Mouse (Mus musculus) heart, embryonic 10.5 days (tissue): ENCODE results near the gene Nhlrc2. TPM values are rescaled to one million over a fixed set of nuclear protein-coding genes. Genes with fewer than 3 reads are reported as not detected.
A peak's percentile ranks its signal among the peaks of the same experiment; 100 is the strongest.
"Not testable (repeated sequence)": the region's sequence is repeated elsewhere in the genome, so short reads cannot be mapped to it uniquely, and the experiment has no call there.

ENCODE experiments used
- DNase-seq: peaks from one replicate; pipeline ENCODE4 v3.0.0-alpha.2; 2017; ENCODE audit warnings: low spot score
- H3K27ac ChIP-seq: fragments of 300-500 bp; sonication (generic); 2 replicates; pipeline ENCODE4 v1.5.1; 2016; ENCODE audit warnings: mild to moderate bottlenecking
- H3K27me3 ChIP-seq: fragments of 300-500 bp; sonication (generic); 2 replicates; pipeline ENCODE4 v1.6.1; 2016; ENCODE audit warnings: mild to moderate bottlenecking; ENCODE audit not compliant: poor library complexity, insufficient read depth, severe bottlenecking
- H3K36me3 ChIP-seq: fragments of 300-500 bp; sonication (generic); 2 replicates; pipeline ENCODE4 v1.6.1; 2016; ENCODE audit warnings: mild to moderate bottlenecking, moderate library complexity
- H3K4me1 ChIP-seq: fragments of 300-500 bp; sonication (generic); 2 replicates; pipeline ENCODE4 v1.6.1; 2016; ENCODE audit warnings: mild to moderate bottlenecking
- H3K4me3 ChIP-seq: fragments of 300-500 bp; sonication (generic); 2 replicates; pipeline ENCODE4 v1.5.1; 2016; ENCODE audit warnings: mild to moderate bottlenecking, moderate library complexity
- H3K9me3 ChIP-seq: fragments of 300-500 bp; sonication (generic); 2 replicates; pipeline ENCODE4 v1.6.1; 2016; ENCODE audit warnings: mild to moderate bottlenecking, moderate library complexity
- WGBS: fragments of 180-500 bp; shearing (Covaris S2); methylation state at CpG from one replicate; pipeline ENCODE4 v1.1.7; 2016; 5-methylcytosine and 5-hydroxymethylcytosine counted together
- polyA plus RNA-seq: library from polyadenylated mRNA; unstranded; fragments of >200 nt; fragmentation: Nextera tagmentation; extraction: Ambion mirVana; gene quantifications from 2 replicates; pipeline ENCODE4 v1.2.1, GENCODE M21; 2016

The Nhlrc2 gene
- 13.9 and 16.8 TPM in 2 replicates for polyA plus RNA-seq

DNA sequence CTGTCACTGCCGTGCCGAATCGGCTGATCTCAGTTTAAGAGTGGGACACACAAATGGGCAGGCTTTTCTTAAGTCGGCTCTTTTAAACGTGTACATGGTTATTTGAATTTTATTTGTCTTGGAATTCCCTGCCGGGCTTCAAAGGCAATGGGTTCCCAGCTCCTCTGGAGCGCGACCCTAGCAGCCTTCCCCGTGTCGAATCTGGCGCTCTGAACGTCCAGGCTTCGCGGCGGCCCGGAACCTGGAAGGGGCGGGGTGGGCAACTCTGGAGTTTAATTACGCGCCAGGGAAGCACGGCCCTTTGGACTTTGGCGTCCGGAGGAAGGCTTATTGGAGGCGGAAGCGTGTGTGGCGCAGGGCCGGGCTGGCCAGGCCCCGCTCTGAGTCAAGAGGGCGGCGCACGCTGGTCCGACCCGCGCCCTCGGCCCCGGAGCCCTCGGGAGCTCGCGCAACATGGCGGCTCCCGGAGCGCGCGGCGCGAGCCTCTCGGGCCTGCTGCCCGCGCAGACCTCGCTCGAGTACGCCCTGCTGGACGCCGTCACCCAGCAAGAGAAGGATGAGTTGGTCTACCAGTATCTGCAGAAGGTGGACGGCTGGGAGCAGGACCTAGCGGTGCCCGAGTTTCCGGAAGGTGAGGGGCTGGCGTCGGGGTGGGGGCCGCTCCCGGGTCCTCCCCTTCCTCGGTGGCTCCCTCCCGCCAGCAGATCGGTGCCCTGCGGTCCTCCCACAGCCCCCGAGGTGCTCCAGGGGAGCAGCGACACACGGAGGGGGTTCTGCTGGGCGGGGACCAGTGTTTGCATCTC, at the start of gene Nhlrc2:
Gene Nhlrc2, plus strand, starts transcription at position 32 of the 803 bp plus-strand sequence.
- DNase-seq, result peak; percentile 93
- Histone ChIP-seq H3K4me1 (peaks cover 15% of the 10 kb centered on the region), H3K4me3 (peak within 1 kb of the TSS; percentile 83), H3K27me3 (no peaks in the 10 kb centered on the region), H3K36me3 (peaks cover 34% of the 10 kb centered on the region), H3K27ac (peak within 1 kb of the TSS; percentile 99), H3K9me3 (no peaks in the 10 kb centered on the region)
- WGBS, result under 1% methylated on average over 69 of the region's 69 CpGs

DNA sequence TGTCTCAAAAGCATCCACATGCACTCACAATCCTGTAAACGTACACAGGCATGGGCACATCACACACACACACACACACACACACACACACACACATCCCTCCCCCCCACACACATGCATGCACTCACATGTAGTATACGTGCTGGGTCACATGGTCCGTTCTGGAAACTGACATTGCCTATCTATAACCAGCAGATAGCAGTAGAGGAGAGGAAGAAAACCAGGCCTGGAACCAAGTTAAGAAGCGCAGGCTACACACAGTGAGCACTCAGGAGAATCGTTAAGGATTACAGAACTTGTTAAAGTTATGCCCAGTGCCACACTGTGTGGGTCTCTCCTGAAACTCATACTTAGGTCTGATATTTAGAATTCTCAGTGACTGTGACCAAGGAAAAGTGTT, 45.0 kb upstream of the Nhlrc2 start:
- WGBS, result no CpG with 5 or more reads among the region's 5 CpGs

DNA sequence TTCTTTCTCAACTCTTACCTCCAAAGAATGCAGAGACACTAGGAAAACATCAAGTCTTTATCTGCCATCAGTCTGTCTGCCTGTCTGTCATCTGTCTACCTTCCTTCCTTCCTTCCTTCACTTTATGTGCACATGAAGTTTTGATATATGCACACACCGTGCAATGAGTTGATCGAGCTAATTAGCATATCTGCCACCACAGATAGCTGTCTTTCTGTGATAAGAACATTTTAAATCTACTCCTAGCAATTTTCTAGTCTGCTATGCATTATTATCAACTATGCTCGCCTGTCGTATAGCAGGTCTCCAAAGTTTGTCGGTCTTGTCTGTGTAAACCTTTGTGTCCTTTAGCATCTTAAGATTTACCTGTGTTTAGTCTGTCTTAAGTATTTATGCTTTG, 44.5 kb upstream of the Nhlrc2 start:
- H3K4me3 ChIP-seq, H3K9me3 ChIP-seq, H3K36me3 ChIP-seq, H3K27me3 ChIP-seq, H3K4me1 ChIP-seq, DNase-seq, H3K27ac ChIP-seq: not testable (repeated sequence)
- WGBS, result no CpG with 5 or more reads among the region's 5 CpGs

More for the DNA sequence above, 45.0 kb upstream of the Nhlrc2 start:
- H3K27me3 ChIP-seq, H3K4me3 ChIP-seq, H3K27ac ChIP-seq, H3K9me3 ChIP-seq, H3K36me3 ChIP-seq, H3K4me1 ChIP-seq, DNase-seq: not testable (repeated sequence)

DNA sequence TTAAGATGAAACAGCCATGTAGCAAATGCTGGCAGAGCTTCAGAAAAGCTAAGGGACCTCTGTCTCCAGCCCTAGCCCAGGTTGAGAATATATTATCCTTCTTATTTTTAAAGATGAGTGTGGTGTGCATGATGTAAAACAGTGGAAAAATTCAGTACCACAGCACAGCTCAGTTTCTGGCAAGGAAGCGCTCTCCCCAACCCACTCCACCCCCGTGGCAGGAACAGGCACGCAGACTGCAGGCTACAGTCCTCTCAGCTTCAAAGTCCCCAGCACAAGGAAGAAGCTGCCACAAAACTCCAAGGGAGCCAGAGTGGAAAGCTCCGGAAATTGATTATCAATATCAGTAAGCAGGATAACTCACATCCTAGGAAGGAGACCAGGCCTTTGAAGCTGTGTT, 36.9 kb upstream of the Nhlrc2 start:
- no CpG with 5 or more reads among the region's 4 CpGs for WGBS

DNA sequence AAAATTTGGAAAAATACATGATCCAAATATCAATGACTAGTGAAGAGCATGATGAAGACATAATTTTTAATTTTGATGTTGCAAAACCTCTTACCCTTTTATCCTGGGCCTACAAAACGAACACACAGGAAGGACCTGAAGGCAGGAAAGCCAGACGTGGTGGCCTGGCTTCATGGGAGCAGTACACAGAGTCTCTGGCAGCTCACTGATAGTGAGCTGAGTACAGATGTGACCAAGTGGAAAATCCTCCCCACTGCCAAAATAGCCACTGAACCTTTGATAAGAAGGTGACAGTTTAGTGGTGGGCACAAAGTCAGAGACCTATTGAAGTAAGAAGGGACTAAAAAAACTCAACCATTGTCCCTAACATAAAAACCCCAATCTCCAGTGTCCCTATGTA, 34.5 kb upstream of the Nhlrc2 start:
- H3K27ac ChIP-seq, H3K36me3 ChIP-seq, H3K27me3 ChIP-seq, H3K4me3 ChIP-seq, H3K4me1 ChIP-seq, H3K9me3 ChIP-seq, DNase-seq: not testable (repeated sequence)
- WGBS, result no CpG with 5 or more reads among the region's 2 CpGs

More for the DNA sequence above, 36.9 kb upstream of the Nhlrc2 start:
- not testable (repeated sequence) for H3K4me1 ChIP-seq, DNase-seq, H3K4me3 ChIP-seq, H3K27me3 ChIP-seq, H3K36me3 ChIP-seq, H3K9me3 ChIP-seq, H3K27ac ChIP-seq

DNA sequence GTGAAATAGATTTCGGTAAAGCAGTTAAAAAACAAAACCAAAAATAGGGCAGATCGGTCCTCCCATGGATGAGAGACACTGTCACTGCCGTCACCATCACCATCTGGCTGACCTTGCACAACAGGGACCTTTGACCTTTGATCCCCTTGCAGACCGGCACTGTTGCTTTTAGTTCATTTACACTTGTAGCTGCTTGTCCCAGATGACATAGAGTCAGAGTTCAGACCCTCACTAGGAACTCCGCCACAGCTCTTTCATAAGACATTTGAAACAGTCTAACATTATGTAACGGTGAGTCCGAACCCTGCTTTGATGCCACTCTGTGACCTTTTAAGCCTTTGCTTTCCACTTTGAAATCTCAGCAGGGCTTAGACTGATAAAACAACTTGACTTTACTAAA, 28.7 kb upstream of the Nhlrc2 start:
- WGBS, result no CpG with 5 or more reads among the region's 7 CpGs
- not testable (repeated sequence) for H3K36me3 ChIP-seq, H3K4me3 ChIP-seq, H3K27me3 ChIP-seq, H3K4me1 ChIP-seq, DNase-seq, H3K27ac ChIP-seq, H3K9me3 ChIP-seq

DNA sequence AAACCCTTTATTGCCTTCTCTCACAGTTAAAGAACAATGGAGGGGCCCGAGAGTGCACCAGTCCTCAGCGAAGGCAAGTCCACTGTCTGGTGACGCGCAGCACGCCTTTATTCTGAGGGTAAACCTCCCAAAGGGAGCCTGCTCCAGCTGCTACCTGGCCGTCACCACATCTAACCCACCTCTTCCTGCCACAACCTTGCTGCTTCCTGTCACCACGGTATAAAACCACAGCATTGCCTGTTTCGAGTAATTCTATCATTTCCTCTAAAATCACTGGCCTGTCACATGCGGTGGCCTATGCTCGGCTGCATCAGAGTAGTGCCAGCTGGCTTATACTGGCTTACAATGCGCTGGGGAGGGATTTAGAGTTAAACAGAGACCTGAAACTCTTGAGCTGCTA, 17.5 kb upstream of the Nhlrc2 start:
- not testable (repeated sequence) for H3K27ac ChIP-seq, DNase-seq, H3K4me1 ChIP-seq, H3K4me3 ChIP-seq, H3K27me3 ChIP-seq, H3K9me3 ChIP-seq
- WGBS, result no CpG with 5 or more reads among the region's 11 CpGs
- H3K36me3 ChIP-seq, result peaks cover 23% of the 10 kb centered on the region; the same call in 1 of the 2 replicates

DNA sequence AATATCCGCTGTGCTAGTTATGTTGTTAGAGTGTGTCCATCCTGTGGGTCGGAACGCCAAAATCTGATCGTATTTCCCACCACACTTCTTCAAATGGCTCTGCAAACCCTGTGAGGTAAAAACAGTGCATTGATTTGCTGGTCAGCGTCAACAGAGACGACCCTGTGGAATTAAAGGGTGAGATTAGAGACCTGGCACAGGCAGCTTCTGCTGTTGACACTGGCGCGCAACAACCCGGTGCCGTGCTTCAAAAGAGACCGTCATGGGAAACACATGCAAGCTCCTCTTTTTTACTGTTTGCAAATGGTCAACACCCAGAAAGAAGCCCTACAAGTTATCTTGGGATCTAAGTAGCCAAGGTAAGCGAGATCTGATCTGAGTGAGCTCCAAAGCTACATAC, 16.8 kb upstream of the Nhlrc2 start:
- H3K4me3 ChIP-seq, result no peak overlapping the region

DNA sequence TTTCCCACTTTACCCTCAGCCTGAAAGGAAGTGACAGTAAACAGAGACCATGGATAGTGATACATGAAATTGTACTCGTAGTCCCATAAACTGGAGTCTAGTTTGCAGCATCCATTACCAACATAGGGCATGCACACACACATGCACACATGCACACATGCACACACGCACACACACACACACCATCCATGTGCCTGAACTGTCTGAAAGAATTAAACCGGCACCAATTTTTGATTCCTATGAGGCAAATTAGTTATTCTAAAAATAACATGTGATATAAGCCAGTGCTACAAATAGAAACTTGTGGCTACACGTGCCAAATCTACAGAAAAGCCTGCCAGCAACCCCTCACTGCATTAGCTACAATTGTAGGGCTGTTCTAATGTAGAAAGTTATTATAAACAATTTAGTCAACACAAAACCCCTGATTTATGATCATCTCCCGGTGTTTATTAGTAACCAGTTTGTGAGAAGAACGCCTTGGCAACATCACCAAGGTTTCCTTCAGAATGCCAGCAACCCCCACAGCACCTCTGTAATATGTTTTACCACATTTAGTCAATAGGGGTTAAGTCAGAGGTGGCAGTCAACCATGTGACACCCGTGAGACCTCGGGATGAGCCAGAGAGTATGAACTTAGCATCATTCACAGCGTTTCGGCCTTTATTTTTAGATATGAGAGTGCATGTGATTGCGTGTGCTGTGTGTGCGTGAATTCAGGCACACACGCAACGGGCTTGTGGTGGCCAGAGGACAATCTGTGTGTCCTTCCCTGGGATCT, 14.6 kb upstream of the Nhlrc2 start:
- Histone ChIP-seq H3K9me3 (no peaks in the 10 kb centered on the region), H3K36me3 (peaks cover 39% of the 10 kb centered on the region), H3K27ac (no peak overlapping the region), H3K4me3 (no peak overlapping the region), H3K4me1 (0 out of 2 replicates have a peak, but pooled peaks cover 4% of the 10 kb centered on the region), H3K27me3 (no peaks in the 10 kb centered on the region)
- 88% methylated on average over 14 of the region's 14 CpGs for WGBS
- no peak for DNase-seq

More for the DNA sequence above, 16.8 kb upstream of the Nhlrc2 start:
- no peak for DNase-seq
- no peaks in the 10 kb centered on the region for H3K27me3 ChIP-seq
- no peaks in the 10 kb centered on the region for H3K9me3 ChIP-seq
- H3K27ac ChIP-seq, result no peak overlapping the region
- 84% methylated on average over 12 of the region's 12 CpGs for WGBS
- peaks cover 29% of the 10 kb centered on the region; the same call in 1 of the 2 replicates for H3K36me3 ChIP-seq
- no peaks in the 10 kb centered on the region for H3K4me1 ChIP-seq

DNA sequence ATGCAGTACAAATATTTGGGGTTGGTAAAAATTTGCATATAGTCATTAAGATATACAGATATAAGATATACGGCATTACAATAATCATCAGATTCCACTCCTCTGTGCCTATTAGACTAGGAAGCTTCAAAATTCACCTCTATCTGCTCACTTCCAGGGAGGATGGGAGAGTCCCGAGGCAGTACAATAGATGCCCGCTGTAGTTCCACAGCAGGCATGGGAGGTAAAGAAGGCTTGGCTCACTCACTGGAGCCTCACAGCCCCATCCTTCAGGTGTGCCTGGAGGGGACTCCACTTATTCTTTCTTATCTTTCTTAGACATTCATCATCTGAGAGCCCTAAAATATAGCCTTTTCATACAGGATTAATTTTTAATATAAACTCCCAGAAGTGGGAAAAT, 13.7 kb upstream of the Nhlrc2 start:
- DNase-seq, result no peak
- Histone ChIP-seq H3K9me3 (no peaks in the 10 kb centered on the region), H3K4me1 (0 out of 2 replicates have a peak, but pooled peaks cover 4% of the 10 kb centered on the region), H3K36me3 (peaks cover 43% of the 10 kb centered on the region), H3K27ac (no peak overlapping the region), H3K27me3 (no peaks in the 10 kb centered on the region), H3K4me3 (no peak overlapping the region)
- WGBS, result 86% methylated on average over 3 of the region's 3 CpGs

DNA sequence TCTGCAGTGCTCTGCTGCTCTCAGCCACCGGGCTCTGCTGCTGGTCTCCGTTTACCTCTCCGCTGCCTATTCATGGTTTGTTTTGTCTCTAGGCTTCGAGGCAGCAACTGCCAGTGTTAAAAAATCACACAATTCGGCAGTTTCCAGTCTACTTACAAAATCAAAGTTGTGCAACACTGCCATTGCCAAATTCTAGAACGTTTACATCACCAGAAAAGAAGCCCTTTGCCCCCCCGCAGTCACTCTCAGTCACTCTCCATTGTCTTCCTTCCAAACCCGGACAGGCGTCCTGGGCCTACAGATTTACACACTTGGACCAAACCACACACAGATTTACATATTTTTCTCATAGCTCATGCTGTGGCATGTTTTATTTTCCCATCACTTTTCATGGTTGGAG, 13.0 kb upstream of the Nhlrc2 start:
- WGBS, result 82% methylated on average over 9 of the region's 9 CpGs
- no peak for DNase-seq

DNA sequence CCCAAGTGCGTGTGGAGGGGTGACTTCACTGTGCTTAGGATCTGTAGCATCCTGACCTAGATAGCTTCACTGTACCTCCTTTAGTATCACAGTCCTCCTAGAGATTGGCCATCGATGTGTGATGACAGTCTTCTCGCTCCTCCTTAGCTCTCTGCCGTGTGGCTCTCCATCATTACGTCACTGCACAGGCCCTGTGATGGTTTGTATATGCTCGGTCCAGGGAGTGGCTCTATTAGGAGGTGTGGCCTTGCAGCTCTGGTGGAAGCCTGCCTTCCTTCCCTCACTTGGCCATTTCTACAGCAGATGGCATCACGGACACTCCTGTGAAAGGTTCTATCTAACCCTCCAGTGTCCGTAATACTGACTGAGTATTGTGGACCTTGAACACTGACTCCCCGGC, 12.3 kb upstream of the Nhlrc2 start:
- H3K36me3 ChIP-seq, result peaks cover 47% of the 10 kb centered on the region
- no peak overlapping the region for H3K4me3 ChIP-seq
- no peak for DNase-seq
- H3K27ac ChIP-seq, result no peak overlapping the region
- 0 out of 2 replicates have a peak, but pooled peaks cover 4% of the 10 kb centered on the region for H3K4me1 ChIP-seq
- H3K27me3 ChIP-seq, result no peaks in the 10 kb centered on the region
- H3K9me3 ChIP-seq, result no peaks in the 10 kb centered on the region
- WGBS, result 91% methylated on average over 9 of the region's 9 CpGs

More for the DNA sequence above, 13.0 kb upstream of the Nhlrc2 start:
- Histone ChIP-seq H3K36me3 (peaks cover 45% of the 10 kb centered on the region), H3K27ac (no peak overlapping the region), H3K9me3 (no peaks in the 10 kb centered on the region), H3K4me3 (no peak overlapping the region), H3K4me1 (0 out of 2 replicates have a peak, but pooled peaks cover 4% of the 10 kb centered on the region), H3K27me3 (no peaks in the 10 kb centered on the region)

DNA sequence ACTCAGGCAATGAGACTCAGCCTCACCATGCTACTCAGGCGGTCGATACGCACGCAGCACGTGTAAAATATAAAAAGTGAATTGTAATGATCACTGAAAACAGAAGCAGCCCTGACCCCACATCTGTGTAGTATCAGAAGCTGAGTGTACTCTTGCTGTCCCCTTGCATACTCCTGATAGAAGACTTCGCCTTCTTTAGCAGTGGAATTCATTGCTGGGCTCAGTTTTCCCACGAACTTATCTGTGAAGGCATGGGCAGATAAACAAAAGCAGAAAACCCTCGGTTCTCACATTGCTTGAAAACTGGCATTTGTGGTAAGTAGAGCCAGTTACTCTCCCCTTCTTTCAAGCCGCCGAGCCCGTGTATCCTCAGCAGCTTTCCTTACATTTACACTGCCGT, 4.7 kb upstream of the Nhlrc2 start:
- no peak overlapping the region for H3K27ac ChIP-seq
- H3K4me3 ChIP-seq, result no peak overlapping the region
- no peaks in the 10 kb centered on the region for H3K27me3 ChIP-seq
- 81% methylated on average over 12 of the region's 12 CpGs for WGBS
- peaks cover 7% of the 10 kb centered on the region; the same call in 1 of the 2 replicates for H3K4me1 ChIP-seq
- DNase-seq, result no peak
- H3K9me3 ChIP-seq, result no peaks in the 10 kb centered on the region
- peaks cover 42% of the 10 kb centered on the region for H3K36me3 ChIP-seq
